Mouse (Mus musculus) urinary bladder, postnatal 4 days (tissue): Measurements from ENCODE around the gene Ccdc107.
A peak's percentile ranks its signal among the peaks of the same experiment; 100 is the strongest.

Source experiments
- DNase-seq, 2 experiments: peaks; one replicate each; pipeline ENCODE4 v3.0.0; 2021 to 2022; ENCODE audit warnings: low spot score in 2 of 2

Ccdc107 gene

DNA sequence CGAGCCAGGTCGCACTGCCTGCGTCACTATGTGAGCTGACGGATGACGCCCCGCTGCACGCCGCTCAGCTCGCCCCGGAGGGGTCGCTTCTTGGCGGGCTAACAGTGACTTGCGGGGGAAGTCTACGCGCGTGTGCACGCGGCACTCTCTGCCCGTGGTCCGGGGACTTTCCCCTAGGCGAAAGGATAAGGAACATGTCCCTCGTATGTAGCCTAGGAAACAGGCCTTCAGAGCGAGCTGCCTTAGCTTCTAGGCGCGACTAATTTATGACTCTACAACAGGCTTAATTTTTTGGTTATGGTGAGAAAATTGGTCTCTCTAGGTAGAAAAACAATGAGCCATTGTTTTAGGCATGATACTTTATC, at the start of gene Ccdc107:
Gene Ccdc107 (plus strand): TSS at position 80 of the 365 bp plus-strand sequence.
- peak; percentile 85 to 90 for DNase-seq

DNA sequence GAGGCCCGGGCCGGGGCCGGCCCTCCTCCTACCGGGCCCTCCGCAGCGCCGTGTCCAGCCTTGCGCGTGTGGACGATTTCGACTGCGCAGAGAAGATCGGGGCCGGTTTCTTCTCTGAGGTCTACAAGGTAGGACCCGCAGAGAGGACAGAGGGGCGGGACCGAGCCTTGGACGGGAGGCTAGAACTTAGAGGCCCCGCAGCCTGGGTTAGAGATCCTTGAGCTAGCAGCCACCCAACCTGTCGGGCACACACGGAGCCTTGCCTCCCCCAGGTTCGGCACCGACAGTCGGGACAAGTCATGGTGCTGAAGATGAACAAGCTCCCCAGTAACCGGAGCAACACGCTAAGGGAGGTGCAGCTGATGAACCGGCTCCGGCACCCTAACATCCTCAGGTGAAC, 49.2 kb upstream of the Ccdc107 start:
- DNase-seq: peak in 1 of 2 experiments; percentile 60

DNA sequence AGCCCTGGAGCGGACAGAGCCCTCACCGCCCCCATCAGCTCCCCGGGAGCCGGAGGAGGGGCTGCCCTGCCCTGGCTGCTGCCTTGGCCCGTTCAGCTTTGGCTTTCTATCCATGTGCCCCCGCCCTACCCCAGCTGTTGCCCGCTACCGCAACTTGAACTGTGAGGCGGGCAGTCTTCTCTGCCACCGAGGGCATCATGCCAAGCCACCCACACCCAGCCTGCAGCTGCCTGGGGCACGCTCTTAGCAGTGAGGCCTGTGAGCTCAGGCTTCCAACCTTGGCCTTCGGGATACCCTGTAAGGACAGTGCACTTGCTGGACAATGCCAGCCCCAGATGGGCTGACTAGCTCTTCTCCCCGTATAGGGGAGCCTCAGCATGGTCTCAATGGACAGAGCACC, 45.4 kb upstream of the Ccdc107 start:
- DNase-seq: peak in 1 of 2 experiments; percentile 61

DNA sequence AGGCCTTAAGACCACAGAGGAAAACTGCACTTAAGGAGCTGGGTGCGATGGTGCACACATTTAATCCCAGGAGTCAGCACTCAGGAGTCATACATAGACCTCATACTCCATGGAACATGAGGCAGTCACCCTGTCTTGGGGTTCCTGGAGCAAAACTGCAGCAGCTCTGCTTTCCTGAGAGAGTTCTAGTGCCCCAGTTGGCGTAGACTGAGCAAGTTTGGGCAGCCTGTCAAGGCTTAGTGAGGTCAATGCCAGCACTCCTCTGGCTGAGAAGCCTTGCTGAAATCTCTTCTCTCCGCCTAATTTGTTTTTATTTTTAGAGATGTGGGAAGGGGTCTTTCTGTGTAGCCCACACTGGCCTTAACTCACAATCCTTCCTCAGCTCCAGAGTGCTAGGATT, 44.1 kb upstream of the Ccdc107 start:
- no peak for DNase-seq

DNA sequence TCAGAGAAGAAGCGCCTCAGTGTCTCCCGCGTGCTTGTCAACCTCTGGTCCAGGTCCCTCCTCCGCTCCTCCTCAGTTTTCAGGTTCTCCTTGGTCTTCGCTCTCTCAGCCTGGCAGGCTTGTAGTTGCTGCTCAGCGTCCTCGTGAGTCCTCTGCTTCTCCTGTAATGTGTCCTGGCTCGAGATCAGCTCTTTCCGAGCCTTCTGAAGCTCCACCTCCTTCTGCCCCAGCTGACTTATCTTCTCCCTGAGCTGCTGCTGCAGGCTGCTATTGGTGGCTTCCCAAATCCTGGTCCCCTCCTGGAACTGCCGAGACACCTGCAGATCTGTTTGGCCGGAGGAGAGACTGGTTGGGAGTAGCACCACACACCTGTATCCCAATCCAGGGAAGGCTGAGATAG, 40.4 kb upstream of the Ccdc107 start:
- DNase-seq: no peak

DNA sequence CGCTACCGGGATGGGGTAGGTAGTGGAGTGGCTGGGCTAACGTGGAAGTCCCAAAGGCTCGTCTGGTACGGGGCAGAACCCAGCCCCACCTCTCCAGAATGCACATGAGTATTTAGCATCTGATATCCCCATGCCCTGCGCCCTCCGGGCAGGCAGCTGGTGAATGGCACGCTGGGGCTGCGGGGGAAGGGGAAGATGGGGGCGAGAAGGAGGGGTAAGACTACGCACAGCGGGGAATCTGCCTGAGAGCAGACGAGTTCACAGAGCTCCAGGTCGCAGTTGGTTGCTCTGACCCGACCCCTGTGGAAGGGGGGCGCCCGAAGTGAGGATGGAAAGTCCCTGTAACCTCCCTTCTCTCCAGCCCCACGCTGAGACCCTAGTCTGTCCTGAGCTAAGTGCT, 39.3 kb upstream of the Ccdc107 start:
- DNase-seq: no peak

DNA sequence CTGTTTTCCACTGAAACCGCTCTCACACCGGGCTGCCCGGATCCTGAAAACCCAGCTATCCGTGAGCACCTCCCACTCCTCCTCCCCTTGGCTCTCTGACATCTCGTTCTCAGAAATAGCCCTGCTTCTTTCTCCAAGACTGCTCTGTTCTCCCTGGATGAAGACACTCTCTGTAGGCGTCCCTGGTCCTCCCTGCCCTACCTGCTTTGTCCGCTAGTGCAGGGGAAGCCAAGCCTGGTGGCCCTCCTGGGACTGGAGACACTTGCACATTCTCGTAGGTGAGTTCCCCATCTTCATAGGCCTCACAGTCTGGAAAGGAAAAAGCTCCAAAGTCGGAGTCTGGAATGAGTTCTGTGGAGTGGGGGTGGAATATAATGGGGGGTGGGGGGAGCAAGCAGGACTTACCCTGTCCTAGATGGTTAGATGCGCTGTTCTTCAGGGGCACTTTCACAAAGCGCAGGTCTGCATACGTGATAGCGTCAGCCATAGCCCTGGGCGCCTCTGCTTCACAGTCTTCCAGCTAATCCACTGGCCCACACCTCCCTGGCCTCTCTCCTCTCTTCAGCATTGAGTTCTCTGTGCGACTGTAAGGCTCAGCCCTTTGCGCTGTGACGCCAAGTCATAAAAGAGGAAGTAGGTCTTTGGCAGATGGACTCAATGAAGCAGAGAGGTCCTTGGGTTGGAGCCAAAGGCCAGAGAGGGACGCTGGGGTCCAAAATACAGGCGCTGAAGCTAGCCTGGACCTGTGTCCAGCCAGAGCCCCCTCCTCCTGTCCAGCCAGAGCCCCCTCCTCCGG, 38.5 kb upstream of the Ccdc107 start, which contains the start of gene Cd72:
Gene Cd72 (minus strand): TSS at position 588 of the 796 bp plus-strand sequence.
- no peak for DNase-seq

DNA sequence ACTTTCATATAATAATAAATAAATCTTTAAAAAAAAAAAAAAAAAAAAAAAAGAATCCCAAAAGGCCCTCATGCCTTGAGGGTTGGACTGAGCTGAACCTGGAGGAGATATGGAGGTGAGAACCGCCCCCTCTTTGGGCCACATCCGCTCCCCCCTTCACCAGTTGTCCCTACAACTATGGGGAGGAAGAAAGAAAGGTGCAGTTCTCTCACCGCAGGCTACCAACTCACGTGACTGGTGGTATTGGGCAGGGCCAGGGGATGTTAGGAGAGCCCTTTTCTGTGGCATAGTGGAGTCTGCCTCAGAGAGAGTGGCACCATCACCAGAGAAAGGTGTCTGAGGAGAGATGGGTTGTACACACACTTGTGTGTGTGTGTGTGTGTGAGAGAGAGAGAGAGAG, 36.2 kb upstream of the Ccdc107 start:
- DNase-seq: no peak

DNA sequence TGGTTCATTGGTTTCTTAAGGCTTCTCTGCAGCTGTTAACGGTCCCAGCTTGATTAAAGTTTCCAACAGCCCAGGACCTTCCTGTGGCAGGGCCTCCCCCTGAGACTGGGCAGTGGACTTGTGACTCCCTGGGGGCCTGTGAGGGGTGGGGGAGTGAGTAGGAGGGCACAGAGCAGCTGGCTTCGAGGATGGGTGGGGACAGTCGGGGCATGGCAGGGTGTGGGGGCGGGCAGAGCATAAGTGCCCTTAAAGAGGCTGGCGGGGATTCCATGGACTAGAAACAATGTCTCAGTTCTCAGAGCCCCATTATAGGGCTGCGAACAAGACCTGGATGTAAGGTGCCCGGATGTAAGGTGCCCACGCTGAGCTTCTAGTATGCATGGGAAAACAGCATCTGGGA, 35.6 kb upstream of the Ccdc107 start:
- no peak for DNase-seq

DNA sequence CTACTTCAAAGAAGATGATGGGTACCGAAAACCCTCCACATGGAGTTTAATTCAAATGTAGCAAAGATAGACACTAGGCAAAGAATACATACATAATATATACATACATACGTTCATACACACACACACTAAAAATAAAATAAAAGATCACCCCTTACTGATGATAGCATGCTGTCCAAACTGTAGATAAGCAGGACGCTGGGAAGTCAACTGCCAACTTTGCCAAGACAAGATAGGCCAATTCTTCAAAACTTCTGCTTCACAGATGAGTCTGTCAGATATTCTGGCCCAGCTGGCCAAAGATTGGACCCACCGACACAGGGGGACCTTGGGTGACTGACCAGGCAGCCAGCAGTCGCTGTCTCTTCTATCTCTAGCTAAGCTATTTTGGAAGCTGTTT, 29.6 kb upstream of the Ccdc107 start:
- DNase-seq: no peak

DNA sequence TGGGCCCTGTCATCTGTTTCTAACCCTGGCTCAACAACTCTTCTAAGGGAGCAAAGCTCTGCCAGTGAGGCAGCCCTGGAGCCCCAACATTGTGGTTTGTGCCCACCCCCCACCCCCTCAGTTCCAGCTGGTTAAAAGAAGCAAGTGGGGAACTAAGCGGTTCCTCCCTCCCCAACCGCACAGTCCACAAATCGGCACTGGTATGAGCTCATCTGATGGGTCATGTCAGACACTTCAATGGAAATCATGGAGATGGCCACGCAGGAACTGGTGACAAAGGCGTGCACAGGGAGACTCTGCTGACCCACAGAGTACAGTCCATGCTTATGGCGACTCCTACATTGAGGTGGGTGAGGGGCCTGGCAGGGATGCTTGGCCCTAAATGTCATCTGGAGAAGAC, 26.8 kb upstream of the Ccdc107 start:
- DNase-seq: no peak

DNA sequence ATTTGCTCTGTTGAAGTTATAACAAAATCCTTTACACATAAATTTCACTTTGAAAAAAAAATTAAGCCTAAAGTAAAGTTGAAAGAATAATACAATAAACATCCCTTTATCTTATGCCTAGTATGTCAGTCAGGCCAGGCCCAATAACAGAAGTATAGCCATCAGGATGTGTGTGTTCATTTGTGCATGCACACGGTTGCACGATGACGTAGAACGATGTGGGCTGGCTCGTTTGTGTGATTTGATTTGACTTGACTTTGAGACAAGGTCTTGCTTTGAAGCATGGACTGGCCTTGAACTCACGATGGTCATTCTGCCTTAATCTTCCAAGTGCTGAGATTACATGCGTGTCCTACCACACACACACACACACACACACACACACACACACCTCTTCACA, 25.8 kb upstream of the Ccdc107 start:
- DNase-seq: no peak

DNA sequence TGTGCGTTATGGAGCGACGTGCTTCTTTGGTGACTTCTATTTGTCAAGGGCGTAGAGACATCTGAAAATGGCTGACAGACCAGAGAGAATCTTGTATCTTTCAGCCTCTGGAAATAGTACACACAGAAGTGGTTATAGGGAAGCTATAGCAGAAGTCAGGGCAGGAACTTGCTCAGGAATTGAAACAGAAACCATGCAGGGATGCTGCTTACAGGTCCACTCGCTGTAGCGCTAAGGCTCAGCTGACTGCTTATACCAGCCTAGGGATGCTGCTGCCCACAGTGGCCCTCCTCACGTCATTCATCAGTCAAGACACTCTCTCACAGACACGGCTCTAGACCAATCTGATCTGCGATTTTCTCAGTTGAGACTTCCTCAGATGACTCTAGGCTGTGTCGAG, 22.4 kb upstream of the Ccdc107 start:
- no peak for DNase-seq

DNA sequence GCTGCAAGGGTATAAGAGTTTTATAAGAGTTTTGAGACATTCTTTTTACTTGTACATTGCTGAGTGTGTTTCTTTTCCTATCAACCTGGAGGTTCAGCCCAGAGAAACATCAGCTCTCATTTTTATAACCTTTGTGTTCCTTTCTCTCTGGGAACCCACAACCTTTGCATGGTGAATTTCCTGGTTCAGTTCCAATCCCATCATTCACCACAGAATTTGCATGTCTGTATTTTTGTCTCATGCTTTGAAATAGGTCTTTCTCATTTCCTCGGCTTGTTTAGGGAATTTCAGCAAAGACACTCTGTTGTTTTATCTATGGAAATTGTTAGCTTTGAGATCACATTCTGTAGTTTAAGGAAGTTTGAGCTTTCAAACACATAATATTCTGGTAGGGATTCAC, 19.1 kb upstream of the Ccdc107 start:
- DNase-seq: no peak

DNA sequence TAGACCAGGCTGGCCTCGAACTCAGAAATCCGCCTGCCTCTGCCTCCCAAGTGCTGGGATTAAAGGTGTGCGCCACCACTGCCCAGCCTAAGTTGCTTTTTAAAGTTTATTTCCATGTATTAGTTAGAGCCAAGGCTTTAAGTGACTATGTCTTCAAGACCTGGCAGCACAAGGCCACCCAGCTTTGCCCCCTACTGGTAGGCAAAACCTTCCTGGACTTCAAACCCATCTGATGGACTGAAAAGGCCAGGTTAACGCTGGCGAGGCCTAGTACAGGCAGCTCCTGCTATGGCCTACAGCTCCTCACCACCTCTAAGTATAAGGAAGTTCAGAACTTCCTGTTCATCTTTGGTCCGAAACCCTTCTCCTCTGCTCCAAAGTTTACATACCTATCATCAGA, 16.1 kb upstream of the Ccdc107 start:
- DNase-seq: no peak

DNA sequence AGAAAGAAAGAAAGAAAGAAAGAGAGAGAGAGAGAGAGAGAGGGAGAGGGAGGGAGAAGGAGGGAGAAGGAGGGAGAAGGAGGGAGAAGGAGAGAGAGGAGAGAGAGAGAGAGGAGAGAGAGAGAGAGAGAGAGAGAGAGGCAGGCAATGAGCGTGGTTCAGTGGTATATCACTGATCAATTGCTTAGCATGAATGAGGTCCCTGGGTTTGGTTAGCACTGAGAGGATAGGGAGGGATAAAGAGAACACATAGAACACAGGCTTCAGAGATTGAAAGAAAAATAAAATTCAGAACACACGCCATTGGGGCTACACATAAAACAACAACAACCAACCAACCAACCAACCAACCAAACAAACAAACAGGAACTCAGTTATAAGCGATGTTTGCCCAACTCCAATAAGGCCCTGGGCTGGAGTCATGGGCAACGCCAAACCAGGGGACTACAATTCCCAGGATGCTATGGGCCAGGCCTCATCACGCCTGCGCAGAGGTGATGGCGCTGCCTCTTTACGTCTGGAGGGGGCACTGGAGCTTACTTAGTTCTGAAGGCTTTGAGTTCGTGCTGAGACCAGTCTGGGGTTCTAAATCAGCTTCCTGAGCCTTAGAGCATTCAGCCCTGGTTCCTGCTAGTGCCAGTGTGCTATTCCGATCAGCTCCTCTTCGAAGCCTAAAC, 14.7 kb upstream of the Ccdc107 start:
- peak; percentile 78 to 83 for DNase-seq

DNA sequence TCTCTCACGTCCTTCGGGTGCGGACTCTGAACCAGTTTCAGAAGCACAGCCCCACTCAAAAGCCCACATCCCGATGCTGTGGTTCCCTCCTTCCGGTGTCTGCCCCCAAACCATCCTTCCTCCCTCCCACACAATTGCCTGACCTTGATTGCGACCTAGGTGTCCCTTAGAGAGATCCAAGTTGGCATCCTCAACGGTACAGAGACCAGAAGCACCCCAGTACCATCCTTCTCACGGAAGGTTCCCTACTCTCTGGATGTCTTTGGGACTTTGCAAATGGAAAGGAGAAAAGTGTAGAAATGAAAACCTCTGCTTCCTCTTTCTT, 14.2 kb upstream of the Ccdc107 start:
- no peak for DNase-seq

DNA sequence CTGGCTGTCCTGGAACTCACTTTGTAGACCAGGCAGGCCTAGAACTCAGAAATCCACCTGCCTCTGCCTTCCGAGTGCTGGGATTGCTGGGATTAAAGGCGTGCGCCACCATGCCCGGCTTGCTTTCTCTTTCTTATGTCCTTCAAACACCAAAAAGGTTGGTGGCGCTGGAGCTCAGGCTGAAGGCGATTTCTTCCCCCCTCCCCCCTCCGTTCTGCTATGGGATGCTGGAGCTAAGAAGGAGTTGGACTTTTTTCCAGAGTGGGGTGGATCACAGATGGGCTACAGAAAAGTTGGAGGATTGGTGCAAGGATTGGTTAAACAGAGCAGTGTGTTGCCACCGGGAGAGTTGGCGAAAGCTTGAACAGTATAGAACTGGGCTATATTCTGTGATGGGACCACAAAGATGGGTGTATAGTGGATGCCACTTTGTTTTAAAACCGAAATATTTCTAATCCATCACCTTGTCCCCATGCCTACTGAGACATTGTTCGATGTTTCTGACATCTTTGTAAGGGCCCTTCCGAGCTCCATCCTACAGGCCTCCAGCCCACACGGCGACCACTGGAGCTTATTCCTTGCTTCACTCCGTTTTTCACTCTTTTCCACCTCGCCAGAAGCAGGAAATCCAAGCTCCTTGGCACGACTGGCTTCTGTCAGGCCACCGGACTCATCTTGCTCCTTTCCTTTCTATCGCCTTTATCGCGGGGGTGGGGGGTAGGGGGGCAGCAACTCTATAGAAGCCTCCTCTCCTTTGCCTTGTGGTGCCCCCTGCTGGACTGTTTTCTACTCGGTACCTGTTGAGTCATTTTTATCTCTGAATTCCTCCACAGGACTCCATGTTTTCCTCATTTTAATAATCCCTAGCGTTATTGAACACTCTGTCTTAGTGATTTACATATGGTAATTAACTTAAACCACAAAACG, 13.5 kb upstream of the Ccdc107 start:
- peak; percentile 51 to 84 for DNase-seq

DNA sequence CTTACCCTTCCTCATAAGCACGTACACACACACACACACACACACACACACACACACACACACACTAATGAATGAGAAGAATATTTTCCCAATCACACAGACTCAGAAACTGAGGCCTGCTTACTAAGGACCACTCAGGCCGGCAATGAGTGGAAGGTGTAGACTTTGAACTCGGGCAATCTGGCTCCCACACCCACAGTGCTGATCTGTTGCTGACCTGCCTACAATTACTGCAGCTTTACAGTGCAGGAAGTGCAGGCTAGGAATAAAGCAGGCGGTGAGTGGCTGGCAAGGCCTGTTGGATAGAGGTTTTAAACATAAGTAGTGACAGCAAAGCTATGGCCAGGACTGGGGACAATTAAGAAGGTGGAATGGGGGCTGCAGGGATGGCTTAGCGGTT, 11.7 kb upstream of the Ccdc107 start:
- no peak for DNase-seq

DNA sequence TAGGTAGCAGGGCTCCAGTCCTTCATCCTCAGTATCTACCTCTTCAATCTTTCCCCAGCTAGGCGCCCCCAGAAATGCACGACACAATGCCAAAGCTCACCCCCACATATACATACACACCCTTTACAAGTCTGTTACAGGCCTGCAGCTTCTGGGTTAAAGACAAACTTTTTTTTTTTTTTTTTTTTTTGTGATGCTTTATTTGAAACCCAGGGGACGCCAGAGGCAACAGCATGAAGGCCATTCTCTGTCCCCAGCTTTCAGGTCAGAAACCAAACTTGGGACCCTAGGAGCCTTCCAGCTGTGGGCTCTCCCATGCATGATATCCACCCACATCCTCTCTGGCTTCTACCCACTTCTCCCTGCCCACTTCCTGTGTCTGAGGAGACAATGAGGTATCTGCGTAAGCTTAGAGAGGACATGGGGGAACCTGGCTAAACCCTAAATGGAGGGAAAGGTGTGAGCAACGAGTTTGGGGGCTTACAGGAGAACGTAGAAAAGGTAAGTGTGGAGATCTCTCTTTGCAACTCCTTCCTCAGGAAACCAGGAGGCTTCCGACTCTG, 10.7 kb upstream of the Ccdc107 start:
- no peak for DNase-seq

DNA sequence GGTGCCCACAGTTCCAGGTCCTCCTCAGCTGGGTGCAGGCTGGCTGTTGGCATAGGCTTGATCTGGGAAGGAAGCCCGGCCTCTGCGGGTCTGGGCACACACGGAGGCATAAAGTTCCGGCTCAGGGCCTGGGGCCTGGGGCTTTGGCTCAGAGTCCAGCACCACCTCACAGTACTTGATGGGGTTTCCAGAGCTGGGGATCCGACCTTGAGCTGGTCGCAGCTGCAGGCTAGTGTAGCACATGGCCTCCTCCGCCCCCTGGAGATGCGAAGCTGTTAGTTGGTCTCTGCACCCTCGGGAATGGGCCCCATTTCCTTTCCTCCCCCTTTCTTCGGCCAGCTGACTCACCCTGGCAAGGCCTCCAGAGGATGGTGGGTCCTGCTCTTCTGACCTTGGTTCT, 10.1 kb upstream of the Ccdc107 start:
- no peak for DNase-seq

DNA sequence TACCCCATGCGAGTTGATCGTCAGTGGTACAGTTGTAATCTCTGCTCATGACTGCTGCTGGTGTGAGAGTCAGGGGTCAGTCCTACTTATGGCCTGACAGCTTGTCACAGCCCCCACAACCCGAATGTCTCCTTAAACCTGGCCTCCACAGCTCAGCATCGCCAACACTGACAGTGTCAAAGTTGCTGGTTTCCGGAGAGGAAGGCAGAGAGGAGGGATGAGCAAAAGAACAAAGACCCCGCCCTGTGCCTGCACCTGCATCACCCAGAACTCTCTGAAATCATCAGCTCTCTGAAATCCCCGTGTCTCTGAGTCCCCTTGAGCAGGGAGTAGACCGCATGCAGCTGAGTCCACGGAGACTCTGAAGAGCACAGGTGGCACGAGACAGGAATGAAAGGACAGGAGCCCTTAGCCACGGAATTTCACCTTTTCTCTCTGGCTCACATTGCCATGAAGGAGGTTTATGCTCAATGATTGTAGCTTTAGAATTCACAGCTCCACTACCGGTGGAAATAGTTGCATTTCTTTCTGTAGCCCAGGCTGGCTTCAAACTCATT, 9.1 kb upstream of the Ccdc107 start, which contains the start of gene Sit1:
Gene Sit1 (minus strand): TSS at position 200 of the 557 bp plus-strand sequence.
- no peak for DNase-seq
